Mouse (Mus musculus) C2C12 (cell line): Measurements from ENCODE around the gene Hdac4. TPM values are rescaled to one million over a fixed set of nuclear protein-coding genes. Genes with fewer than 3 reads are reported as not detected.

Experiments
- H3K27me3 ChIP-seq: one replicate; pipeline ENCODE4 v1.6.1; 2011; ENCODE audit not compliant: control insufficient read depth, insufficient read depth, insufficient read length
- H3K36me3 ChIP-seq: one replicate; pipeline ENCODE4 v1.6.1; 2011; ENCODE audit not compliant: control insufficient read depth, insufficient read depth
- H3K4me3 ChIP-seq: one replicate; pipeline ENCODE4 v1.5.1; 2011; ENCODE audit warnings: mild to moderate bottlenecking, control low read depth; ENCODE audit not compliant: poor library complexity, insufficient read depth, severe bottlenecking
- H3K79me2 ChIP-seq: one replicate; pipeline ENCODE4 v1.6.1; 2011; ENCODE audit not compliant: control insufficient read depth, insufficient read depth
- H3K79me3 ChIP-seq: one replicate; pipeline ENCODE4 v1.6.1; 2011; ENCODE audit warnings: low read depth, control low read depth
- H3ac ChIP-seq: one replicate; pipeline ENCODE3; 2011; ENCODE audit warnings: low read depth; ENCODE audit not compliant: control insufficient read depth, insufficient read length
- CEBPB ChIP-seq: IDR thresholded peaks from one replicate; pipeline ENCODE4 v1.6.1; 2011; ENCODE audit warnings: low read depth, mild to moderate bottlenecking, control low read depth, moderate library complexity
- CTCF ChIP-seq: IDR thresholded peaks from one replicate; pipeline ENCODE4 v1.5.1; 2011; ENCODE audit not compliant: control insufficient read depth, insufficient read depth, insufficient read length
- FOSL1 ChIP-seq: IDR thresholded peaks from one replicate; pipeline ENCODE4 v1.8.0; 2011; ENCODE audit warnings: mild to moderate bottlenecking, low read length; ENCODE audit not compliant: poor library complexity, insufficient read depth, severe bottlenecking
- MAX ChIP-seq: IDR thresholded peaks from one replicate; pipeline ENCODE4 v1.6.1; 2011; ENCODE audit warnings: mild to moderate bottlenecking, control low read depth
- MYOD1 ChIP-seq: IDR thresholded peaks from one replicate; pipeline ENCODE4 v1.6.1; 2011; ENCODE audit warnings: low read depth; ENCODE audit not compliant: control insufficient read depth, insufficient read length
- MYOG ChIP-seq: IDR thresholded peaks from one replicate; pipeline ENCODE4 v1.6.1; 2011; ENCODE audit not compliant: control insufficient read depth, insufficient read length; ENCODE audit errors: extremely low read depth
- USF1 ChIP-seq: IDR thresholded peaks from one replicate; pipeline ENCODE4 v1.6.1; 2011; ENCODE audit warnings: low read depth, mild to moderate bottlenecking, control low read depth, moderate library complexity
- polyA plus RNA-seq: library from polyadenylated mRNA; unstranded; fragments of >200 nt; fragmentation: generic; extraction: Trizol; gene quantifications from one replicate; pipeline ENCODE4 v1.2.1, GENCODE M21; 2012; ENCODE audit warnings: missing spikeins

Gene Hdac4
- polyA plus RNA-seq, 1 experiment = 9.6 TPM

DNA sequence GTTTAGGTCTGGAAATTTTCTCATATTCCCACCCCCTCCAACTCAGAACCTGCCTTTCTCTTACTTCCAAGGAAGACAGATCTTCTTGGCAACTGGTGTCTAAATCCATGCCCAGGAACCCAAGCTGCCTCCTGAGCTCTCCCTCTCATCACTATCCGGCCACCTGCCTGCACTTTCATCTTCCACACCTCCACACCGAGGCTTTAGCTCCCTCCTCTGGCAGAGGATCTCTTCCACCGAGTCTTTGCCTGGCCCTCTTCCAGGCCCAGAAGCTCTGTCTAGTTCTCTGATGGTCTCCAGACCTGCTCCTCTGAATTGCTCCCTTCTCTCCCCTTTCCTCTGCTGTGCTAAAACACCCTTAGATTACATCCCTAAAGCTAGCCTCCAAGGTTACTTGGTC is 253.5 kb downstream of the Hdac4 start:
- no peak for TF ChIP-seq MYOD1
- no peak for TF ChIP-seq MAX
- no peak for TF ChIP-seq FOSL1
- TF ChIP-seq CTCF = no peak
- no peak for TF ChIP-seq CEBPB
- TF ChIP-seq MYOG = no peak
- no peak for TF ChIP-seq USF1
- Histone ChIP-seq H3K79me2 (no peaks in the 10 kb centered on the region), H3K27me3 (no peaks in the 10 kb centered on the region), H3ac (no peak overlapping the region), H3K36me3 (peaks cover 11% of the 10 kb centered on the region), H3K79me3 (no peaks in the 10 kb centered on the region), H3K4me3 (no peak overlapping the region)

GRCm38 (mm10) chr1:91941094-91941493 is 254.4 kb downstream of the Hdac4 start:
- TF ChIP-seq FOSL1 (no peak), CEBPB (no peak), USF1 (no peak), CTCF (no peak), MAX (no peak)
- H3K79me2 ChIP-seq = no peaks in the 10 kb centered on the region
- H3K36me3 ChIP-seq = peaks cover 3% of the 10 kb centered on the region
- H3K79me3 ChIP-seq = no peaks in the 10 kb centered on the region
- no peaks in the 10 kb centered on the region for H3K27me3 ChIP-seq
- H3K4me3 ChIP-seq = no peak overlapping the region
- H3ac ChIP-seq = no peak overlapping the region

DNA sequence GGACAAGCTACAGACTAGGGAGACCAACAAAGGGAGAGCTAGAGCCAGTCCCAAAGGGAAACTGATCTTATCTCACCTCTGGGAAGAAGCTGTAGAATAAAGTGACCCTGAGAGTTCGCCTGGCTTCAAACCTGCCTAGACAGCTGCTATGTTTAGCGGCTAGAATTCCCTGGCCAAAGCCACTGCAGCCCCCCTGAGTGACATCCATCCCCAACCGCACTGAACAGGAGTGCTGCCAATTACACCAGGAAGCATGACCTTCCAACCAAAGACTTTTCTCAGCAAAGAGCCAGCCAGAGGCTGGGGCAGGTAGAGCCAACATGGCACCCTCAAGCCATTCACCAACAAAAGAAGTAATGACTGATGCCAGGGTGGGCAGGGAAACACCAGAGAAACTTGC is 260.3 kb downstream of the Hdac4 start:
- TF ChIP-seq USF1 (no peak), CTCF (no peak), MAX (no peak), MYOG (no peak), FOSL1 (no peak), MYOD1 (no peak), CEBPB (no peak)
- no peak overlapping the region for H3K4me3 ChIP-seq
- H3K36me3 ChIP-seq = no peaks in the 10 kb centered on the region
- no peaks in the 10 kb centered on the region for H3K79me3 ChIP-seq
- H3K79me2 ChIP-seq = no peaks in the 10 kb centered on the region
- no peak overlapping the region for H3ac ChIP-seq
- no peaks in the 10 kb centered on the region for H3K27me3 ChIP-seq

DNA sequence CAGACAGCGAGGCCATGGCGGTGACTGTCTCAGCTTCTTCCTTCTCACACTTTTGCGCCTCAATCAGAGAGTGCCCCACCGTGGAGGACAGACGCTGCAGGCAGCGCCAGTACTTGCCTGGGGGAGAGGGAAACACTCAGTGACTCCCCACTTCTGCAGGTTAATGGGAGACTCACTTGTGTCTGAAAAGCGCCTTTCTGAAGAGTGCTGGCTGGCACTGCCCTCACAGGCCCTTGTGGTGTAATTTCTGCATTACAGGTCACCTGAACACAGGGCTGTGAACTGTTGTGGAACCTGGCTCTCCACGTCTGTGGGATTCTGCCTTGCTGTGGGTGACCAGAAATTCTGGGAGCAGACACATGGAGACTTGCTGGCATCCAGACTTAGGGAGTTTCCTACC is 261.8 kb downstream of the Hdac4 start:
- no peaks in the 10 kb centered on the region for H3K27me3 ChIP-seq
- H3K79me3 ChIP-seq = no peaks in the 10 kb centered on the region
- no peak overlapping the region for H3K4me3 ChIP-seq
- no peaks in the 10 kb centered on the region for H3K36me3 ChIP-seq
- TF ChIP-seq USF1 = no peak
- TF ChIP-seq MAX = no peak
- no peak for TF ChIP-seq CTCF
- no peak for TF ChIP-seq FOSL1
- TF ChIP-seq MYOD1 = no peak
- TF ChIP-seq MYOG = no peak
- TF ChIP-seq CEBPB = no peak
- no peak overlapping the region for H3ac ChIP-seq
- H3K79me2 ChIP-seq = no peaks in the 10 kb centered on the region

GRCm38 (mm10) chr1:91932221-91932620 is 263.3 kb downstream of the Hdac4 start:
- H3ac ChIP-seq = no peak overlapping the region
- no peak for TF ChIP-seq MYOG
- TF ChIP-seq FOSL1 = no peak
- TF ChIP-seq CTCF = no peak
- TF ChIP-seq USF1 = no peak
- no peak for TF ChIP-seq MAX
- no peak for TF ChIP-seq CEBPB
- TF ChIP-seq MYOD1 = no peak
- H3K79me3 ChIP-seq = no peaks in the 10 kb centered on the region
- no peaks in the 10 kb centered on the region for H3K36me3 ChIP-seq
- no peaks in the 10 kb centered on the region for H3K27me3 ChIP-seq
- H3K4me3 ChIP-seq = no peak overlapping the region
- H3K79me2 ChIP-seq = no peaks in the 10 kb centered on the region

- H3K4me3 ChIP-seq = no peak overlapping the region
- H3ac ChIP-seq = no peak overlapping the region
- H3K79me3 ChIP-seq = no peaks in the 10 kb centered on the region
- no peak for TF ChIP-seq MYOG
- no peak for TF ChIP-seq FOSL1
- TF ChIP-seq CEBPB = no peak
- TF ChIP-seq CTCF = no peak
- H3K36me3 ChIP-seq = no peaks in the 10 kb centered on the region
- no peaks in the 10 kb centered on the region for H3K79me2 ChIP-seq
- no peaks in the 10 kb centered on the region for H3K27me3 ChIP-seq
These were observed 263.7 kb downstream of the Hdac4 start for GRCm38 (mm10) chr1:91931786-91932185.
